Mouse (Mus musculus) kidney, embryonic 16.5 days (tissue): ENCODE measurements around the gene Olfr373. TPM values are rescaled to one million over a fixed set of nuclear protein-coding genes. Genes with fewer than 3 reads are reported as not detected.

Experiments used
- polyA plus RNA-seq: library from polyadenylated mRNA; unstranded; fragments of >200 nt; fragmentation: Nextera tagmentation; extraction: Ambion mirVana; gene quantifications from 2 replicates; pipeline ENCODE4 v1.2.1, GENCODE M21; 2015

Olfr373 gene
- polyA plus RNA-seq, 1 experiment from 2014 or later: not detected

Other genes starting within 250 kb of the Olfr373 start
- gene Zfp709, start 201.2 kb upstream of the Olfr373 start, polyA plus RNA-seq: 6.4 and 6.5 TPM in 2 replicates
- gene Zfp882, start 174.6 kb upstream of the Olfr373 start, polyA plus RNA-seq: 6.4 and 6.6 TPM in 2 replicates
- 25.7 and 29.1 TPM in 2 replicates for gene Zfp617, start 174.5 kb upstream of the Olfr373 start, polyA plus RNA-seq
- gene Zfp961, start 132.1 kb upstream of the Olfr373 start, polyA plus RNA-seq: 26.7 and 30.8 TPM in 2 replicates
- 1.8 and 1.9 TPM in 2 replicates for gene Cyp4f18, start 73.6 kb upstream of the Olfr373 start, polyA plus RNA-seq
- not detected in 2 replicates for gene Olfr372, start 42.0 kb upstream of the Olfr373 start, polyA plus RNA-seq
- gene Olfr374, start 23.9 kb downstream of the Olfr373 start, polyA plus RNA-seq: not detected in 2 replicates
- gene Tpm4, start 51.8 kb downstream of the Olfr373 start, polyA plus RNA-seq: 828 and 869 TPM in 2 replicates
- gene Rab8a, start 78.0 kb downstream of the Olfr373 start, polyA plus RNA-seq: 141 and 143 TPM in 2 replicates
- gene Hsh2d, start 106.5 kb downstream of the Olfr373 start, polyA plus RNA-seq: not detected in 2 replicates
- gene Cib3, start 129.7 kb downstream of the Olfr373 start, polyA plus RNA-seq: not detected in 2 replicates
- not detected in 2 replicates for gene Gm11034, start 130.5 kb downstream of the Olfr373 start, polyA plus RNA-seq
- 79.5 and 80.7 TPM in 2 replicates for gene Fam32a, start 136.6 kb downstream of the Olfr373 start, polyA plus RNA-seq
- gene Ap1m1, start 156.8 kb downstream of the Olfr373 start, polyA plus RNA-seq: 142 and 143 TPM in 2 replicates
- gene Gm10282, start 222.1 kb downstream of the Olfr373 start, polyA plus RNA-seq: 30.6 and 40.7 TPM in 2 replicates
- 10.1 and 10.4 TPM in 2 replicates for gene Klf2, start 235.9 kb downstream of the Olfr373 start, polyA plus RNA-seq